Mouse (Mus musculus) embryonic facial prominence, embryonic 11.5 days (tissue): ENCODE data around the gene Bcl2l15. TPM values are rescaled to one million over a fixed set of nuclear protein-coding genes. Genes with fewer than 3 reads are reported as not detected.

Experiments used
- ATAC-seq: fragments of 200-750 bp; cut with Nextera tagmentation; replicated peaks from 2 replicates; pipeline ENCODE4 v1.8.0; 2017; ENCODE audit warnings: low read depth; ENCODE audit not compliant: insufficient number of reproducible peaks, low FRiP score, low TSS enrichment
- DNase-seq: peaks from one replicate; pipeline ENCODE4 v3.0.0-alpha.2; 2015; ENCODE audit warnings: low spot score
- H3K27ac ChIP-seq: fragments of 300-500 bp; sonication (generic); replicated peaks from 2 replicates; pipeline ENCODE4 v1.5.1; 2014; ENCODE audit warnings: mild to moderate bottlenecking, low read depth, low read length, control low read depth
- H3K27me3 ChIP-seq: fragments of 300-500 bp; sonication (generic); 2 replicates; pipeline ENCODE4 v1.6.1; 2014; ENCODE audit warnings: mild to moderate bottlenecking, low read length, moderate library complexity, mixed read lengths; ENCODE audit not compliant: control insufficient read depth, insufficient read depth
- H3K36me3 ChIP-seq: fragments of 300-500 bp; sonication (generic); replicated peaks from 2 replicates; pipeline ENCODE4 v1.6.1; 2014; ENCODE audit warnings: low read depth, mild to moderate bottlenecking, low read length, moderate library complexity, mixed read lengths; ENCODE audit not compliant: control insufficient read depth, insufficient read depth
- H3K4me1 ChIP-seq: fragments of 300-500 bp; sonication (generic); 2 replicates; pipeline ENCODE4 v1.6.1; 2014; ENCODE audit warnings: low read length, mixed read lengths; ENCODE audit not compliant: control insufficient read depth, insufficient read depth
- H3K4me2 ChIP-seq: fragments of 300-500 bp; sonication (generic); 2 replicates; pipeline ENCODE4 v1.6.1; 2014; ENCODE audit warnings: low read depth, mild to moderate bottlenecking, control low read depth, low read length, moderate library complexity
- H3K4me3 ChIP-seq: fragments of 300-500 bp; sonication (generic); 2 replicates; pipeline ENCODE4 v1.5.1; 2014; ENCODE audit warnings: low read depth, low read length, control low read depth
- H3K9ac ChIP-seq: fragments of 300-500 bp; sonication (generic); replicated peaks from 2 replicates; pipeline ENCODE4 v1.6.1; 2014; ENCODE audit warnings: mild to moderate bottlenecking, control low read depth, low read length
- H3K9me3 ChIP-seq: fragments of 300-500 bp; sonication (generic); replicated peaks from 2 replicates; pipeline ENCODE4 v1.6.1; 2016; ENCODE audit warnings: mild to moderate bottlenecking, low read length, inconsistent platforms, mixed read lengths; ENCODE audit not compliant: control insufficient read depth
- WGBS: fragments of 180-500 bp; shearing (Covaris S2); extraction: QIAGEN DNeasy Blood & Tissue Kit; methylation state at CpG from one replicate; pipeline ENCODE4 v1.1.7; 2014; 5-methylcytosine and 5-hydroxymethylcytosine counted together
- polyA plus RNA-seq: library from polyadenylated mRNA; unstranded; fragments of >200 nt; fragmentation: Nextera tagmentation; extraction: Ambion mirVana; gene quantifications from 2 replicates; pipeline ENCODE4 v1.2.1, GENCODE M21; 2014

The Bcl2l15 gene
- not detected in 2 replicates for polyA plus RNA-seq

GRCm38 (mm10) chr3:103832426-103832825, at the start of gene Bcl2l15:
Gene Bcl2l15, plus strand, starts transcription at chr3:103832601.
- no peaks in the 10 kb centered on the region for H3K9me3 ChIP-seq
- no peak within 1 kb of the TSS for H3K4me2 ChIP-seq
- no peaks in the 10 kb centered on the region for H3K27me3 ChIP-seq
- no peak within 1 kb of the TSS for H3K4me3 ChIP-seq
- no peaks in the 10 kb centered on the region for H3K36me3 ChIP-seq
- H3K27ac ChIP-seq, result no peak within 1 kb of the TSS
- ATAC-seq (no peak), DNase-seq (no peak)
- no peak within 1 kb of the TSS for H3K9ac ChIP-seq
- no peaks in the 10 kb centered on the region for H3K4me1 ChIP-seq

DNA sequence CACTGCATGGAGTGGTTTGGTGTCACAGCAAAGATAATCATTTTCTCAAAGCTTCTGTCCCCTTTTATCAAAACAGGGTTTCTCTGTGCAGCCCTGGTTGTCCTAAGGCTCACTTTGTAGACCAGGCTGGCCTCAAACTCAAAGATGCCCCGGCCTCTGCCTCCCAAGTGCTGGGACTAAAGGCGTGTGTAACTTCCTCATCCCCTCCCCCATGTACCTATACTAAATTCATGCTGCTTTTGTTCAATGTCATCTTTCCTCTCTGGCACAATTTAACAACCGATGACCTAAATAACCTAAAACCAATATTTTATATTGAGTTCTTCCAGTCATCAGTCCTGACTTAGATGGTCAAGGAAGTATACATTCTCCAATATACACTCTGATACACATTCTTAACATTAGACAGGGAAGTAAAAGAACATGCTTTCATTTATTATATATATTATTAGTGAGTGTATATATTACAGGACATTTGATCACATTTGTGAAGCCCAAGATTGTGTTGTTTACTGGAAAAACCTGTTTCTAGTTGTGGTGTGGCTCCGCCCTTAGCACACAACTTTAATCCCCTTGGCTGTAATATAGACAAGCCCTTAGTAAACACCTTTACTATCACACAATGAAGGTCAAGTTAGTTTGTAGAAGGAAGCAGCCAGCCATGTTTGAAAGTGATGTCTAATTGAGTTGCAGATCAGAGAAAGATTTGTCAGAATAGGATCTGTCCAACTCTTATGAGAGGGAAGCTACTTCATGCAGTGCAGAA, 49.4 kb upstream of the Bcl2l15 start:
- ATAC-seq (no peak), DNase-seq (no peak)
- no peak overlapping the region for H3K9ac ChIP-seq
- H3K9me3 ChIP-seq, result no peaks in the 10 kb centered on the region
- no peak overlapping the region for H3K4me3 ChIP-seq
- 88% methylated on average over 4 of the region's 4 CpGs for WGBS
- no peaks in the 10 kb centered on the region for H3K36me3 ChIP-seq
- H3K4me1 ChIP-seq, result no peaks in the 10 kb centered on the region
- H3K4me2 ChIP-seq, result no peak overlapping the region
- no peak overlapping the region for H3K27ac ChIP-seq
- H3K27me3 ChIP-seq, result no peaks in the 10 kb centered on the region

DNA sequence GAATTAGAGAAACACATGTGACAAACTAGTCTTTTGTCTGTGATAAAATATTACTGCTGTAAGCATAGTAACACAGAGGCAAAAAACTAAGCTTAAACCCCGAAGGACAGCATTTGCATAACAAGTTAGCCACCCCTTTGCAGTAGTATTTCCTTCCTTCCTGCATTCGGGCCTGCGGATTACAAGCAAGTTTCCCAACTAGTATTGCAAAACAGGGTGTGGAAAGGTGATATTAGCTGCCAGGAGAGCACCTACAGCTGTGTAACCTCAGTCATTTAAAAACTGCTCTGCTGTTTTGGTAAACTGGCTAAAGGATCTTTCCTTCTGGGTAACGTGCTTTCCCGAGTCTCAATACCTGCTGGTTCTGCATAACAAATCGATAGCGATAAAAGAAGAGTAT, 45.2 kb upstream of the Bcl2l15 start:
- H3K9ac ChIP-seq, result no peak overlapping the region
- no peak overlapping the region for H3K27ac ChIP-seq
- H3K36me3 ChIP-seq, result no peaks in the 10 kb centered on the region
- H3K4me1 ChIP-seq, result no peaks in the 10 kb centered on the region
- no peaks in the 10 kb centered on the region for H3K27me3 ChIP-seq
- H3K4me3 ChIP-seq, result no peak overlapping the region
- WGBS, result 68% methylated on average over 7 of the region's 7 CpGs
- no peaks in the 10 kb centered on the region for H3K9me3 ChIP-seq
- DNase-seq, result no peak
- no peak overlapping the region for H3K4me2 ChIP-seq
- no peak for ATAC-seq

DNA sequence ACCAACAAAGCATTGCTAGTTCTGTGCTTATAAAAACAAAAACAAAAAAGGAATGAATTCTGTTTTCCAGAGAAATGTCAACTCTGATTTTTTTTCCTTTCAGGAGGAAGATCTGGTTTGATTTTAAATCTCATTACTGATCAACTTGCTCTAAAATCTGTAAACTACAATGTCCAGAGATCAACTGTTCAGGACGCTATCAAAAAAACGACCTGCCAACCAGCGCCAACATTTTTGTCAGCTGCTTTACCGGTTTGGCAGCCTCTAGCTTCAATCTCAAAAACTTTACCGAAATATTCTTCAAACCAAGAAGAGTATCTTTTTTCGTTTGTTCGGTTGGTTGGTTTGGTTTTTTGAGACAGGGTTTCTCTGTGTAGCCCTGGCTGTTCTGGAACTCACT, 43.3 kb upstream of the Bcl2l15 start:
- 82% methylated on average over 7 of the region's 7 CpGs for WGBS
- ATAC-seq, result no peak
- no peaks in the 10 kb centered on the region for H3K9me3 ChIP-seq
- H3K27ac ChIP-seq, result no peak overlapping the region
- H3K4me1 ChIP-seq, result no peaks in the 10 kb centered on the region
- no peaks in the 10 kb centered on the region for H3K36me3 ChIP-seq
- H3K9ac ChIP-seq, result no peak overlapping the region
- H3K27me3 ChIP-seq, result no peaks in the 10 kb centered on the region
- DNase-seq, result no peak
- no peak overlapping the region for H3K4me2 ChIP-seq
- H3K4me3 ChIP-seq, result no peak overlapping the region

DNA sequence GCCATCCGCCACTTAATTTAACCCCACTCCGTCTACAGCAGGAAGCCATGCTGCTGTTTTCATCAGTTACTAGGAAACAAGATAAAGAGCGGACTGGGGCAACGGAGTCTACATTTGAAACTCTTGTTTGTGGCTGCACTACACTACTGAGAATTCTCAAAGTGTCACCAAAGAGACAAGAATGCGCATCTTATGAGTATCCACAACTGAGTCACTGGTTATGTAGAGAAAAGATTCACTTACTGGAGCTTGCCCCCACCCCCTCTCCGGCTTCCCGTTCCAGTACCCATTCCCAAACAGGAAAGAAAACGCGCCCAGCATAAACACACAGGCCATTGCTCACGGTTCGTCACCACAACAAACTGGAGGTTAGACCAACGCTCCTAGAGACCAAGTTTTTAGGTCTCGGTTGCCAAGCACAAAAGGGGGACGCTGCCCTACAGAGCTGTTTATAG, 42.5 kb upstream of the Bcl2l15 start:
- Histone ChIP-seq H3K27ac (no peak overlapping the region), H3K4me3 (peak overlapping the region; percentile 97), H3K4me1 (no peaks in the 10 kb centered on the region), H3K36me3 (no peaks in the 10 kb centered on the region), H3K4me2 (peak overlapping the region; percentile 78), H3K9me3 (no peaks in the 10 kb centered on the region), H3K27me3 (no peaks in the 10 kb centered on the region), H3K9ac (peak overlapping the region; percentile 96)
- 3% methylated on average over 14 of the region's 14 CpGs for WGBS
- DNase-seq, result peak; percentile 54
- ATAC-seq, result no peak

GRCm38 (mm10) chr3:103790346-103791145, 41.9 kb upstream of the Bcl2l15 start:
- H3K9ac ChIP-seq, result peak overlapping the region; percentile 96
- H3K9me3 ChIP-seq, result no peaks in the 10 kb centered on the region
- 0% methylated on average over 51 of the region's 61 CpGs for WGBS
- ATAC-seq (peak; percentile 86), DNase-seq (peak; percentile 37)
- no peaks in the 10 kb centered on the region for H3K36me3 ChIP-seq
- H3K4me3 ChIP-seq, result peak overlapping the region; percentile 97
- no peaks in the 10 kb centered on the region for H3K27me3 ChIP-seq
- peak overlapping the region; percentile 78 for H3K4me2 ChIP-seq
- no peaks in the 10 kb centered on the region for H3K4me1 ChIP-seq
- peak overlapping the region; percentile 75 for H3K27ac ChIP-seq

DNA sequence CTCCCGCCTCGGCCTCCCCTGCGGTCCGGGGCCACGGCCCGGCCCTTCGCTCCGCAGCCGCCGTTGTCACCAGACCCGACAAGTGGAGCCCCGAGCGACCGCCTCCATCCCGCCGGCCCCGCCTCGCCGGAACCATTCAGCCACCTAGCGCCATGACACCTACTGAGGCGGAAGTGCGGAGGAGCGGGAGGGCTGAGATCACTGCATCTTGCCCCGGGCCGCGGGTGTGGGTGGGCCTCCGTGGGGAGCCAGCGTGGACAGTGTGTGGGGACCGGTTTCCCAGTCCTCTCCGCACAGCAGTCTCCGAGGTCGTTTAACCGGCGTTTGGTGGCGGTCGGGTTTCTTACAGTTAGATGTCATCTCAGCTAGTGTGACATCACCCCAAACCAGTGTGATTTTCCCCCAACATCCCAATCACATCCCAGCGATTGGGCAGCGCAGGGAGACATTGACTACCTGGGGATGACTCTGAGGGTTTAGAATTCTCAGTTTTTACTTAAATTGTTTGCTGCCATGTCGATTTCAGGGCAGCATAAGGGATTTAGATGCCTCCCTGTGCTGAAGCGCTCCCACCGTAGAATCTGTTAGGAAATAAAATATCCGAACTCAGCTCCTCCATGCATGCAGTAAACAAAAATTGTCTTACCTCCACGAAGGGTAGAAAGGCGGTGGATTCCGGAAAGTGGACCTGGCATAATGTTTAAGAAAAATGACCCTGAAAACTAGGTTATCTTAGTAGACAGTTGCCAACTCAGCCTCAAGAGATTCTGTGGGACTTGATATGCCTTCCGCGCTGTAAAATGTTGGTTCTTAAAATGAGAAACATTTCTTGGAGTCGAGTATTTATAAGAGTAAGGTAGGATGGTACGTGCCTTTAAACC, 40.9 kb upstream of the Bcl2l15 start, which contains the start of gene Hipk1:
Hipk1 (minus strand) TSS at position 334 of the 881 bp plus-strand sequence.
- Histone ChIP-seq H3K9me3 (no peaks in the 10 kb centered on the region), H3K4me2 (peak within 1 kb of the TSS; percentile 78), H3K4me3 (peak within 1 kb of the TSS; percentile 97), H3K36me3 (no peaks in the 10 kb centered on the region), H3K9ac (peak within 1 kb of the TSS; percentile 96), H3K27me3 (no peaks in the 10 kb centered on the region), H3K4me1 (no peaks in the 10 kb centered on the region), H3K27ac (peak within 1 kb of the TSS; percentile 75)
- DNase-seq (peak; percentile 94), ATAC-seq (peak; percentile 94)
- 11% methylated on average over 41 of the region's 49 CpGs for WGBS
